Comparison of ENCODE assay signal across 8 mouse cellular contexts in the genomic region with DNA sequence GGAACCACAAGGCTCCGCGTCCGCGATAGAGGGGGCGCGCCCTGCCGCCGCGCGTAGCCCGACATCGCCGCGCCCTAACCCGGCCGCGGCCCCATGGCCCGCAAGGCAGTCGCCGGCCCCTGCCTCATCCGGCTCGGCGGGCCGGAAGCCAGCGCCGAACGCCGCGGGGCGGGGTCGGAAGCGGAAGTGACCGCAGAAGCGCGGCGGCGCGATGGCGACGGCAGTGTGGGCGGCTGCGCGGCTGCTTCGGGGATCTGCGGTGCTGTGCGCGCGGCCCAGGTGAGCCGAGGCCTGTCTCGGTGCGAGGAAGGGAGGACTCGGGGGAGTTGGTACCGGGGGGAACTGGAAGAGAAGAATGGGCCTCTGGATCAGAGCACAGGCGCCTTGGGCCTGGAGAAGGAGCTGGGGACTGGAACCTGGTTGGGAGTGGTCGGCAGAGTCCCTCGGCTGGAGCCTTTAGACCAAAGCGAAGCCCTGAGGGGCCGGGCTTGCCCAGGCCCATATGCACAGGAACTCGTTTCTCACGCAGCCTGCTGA. TPM values are rescaled to one million over a fixed set of nuclear protein-coding genes. Genes with fewer than 3 reads are reported as not detected.
DNase-seq lines count a peak whose midpoint lies in the region; ATAC-seq and TF ChIP-seq lines count a peak whose summit lies in the region.

A gene (minus strand): TSS at position 163 of the 537 bp plus-strand sequence.
A gene (plus strand): TSS at position 186 of the 537 bp plus-strand sequence.

- peaks cover 7% of the 10 kb centered on the region; the same call in 1 of the 2 replicates for H3K4me1 ChIP-seq in cortical plate, adult 2 months (ENCODE audit: control insufficient read depth, insufficient read depth, low read length)

- DNase-seq in adrenal gland, adult (ENCODE audit: inconsistent age in 2 of 2, low spot score in 1 of 2): peak; percentile 87 to 94
- peak; percentile 90 for DNase-seq in gastrocnemius, postnatal 10 days
- peak; percentile 93 for DNase-seq in induced T-regulatory cell, adult 2 months (ENCODE audit: low read depth)
- DNase-seq in left cerebral cortex, postnatal 14 days (ENCODE audit: low spot score in 2 of 2): peak; percentile 72 to 87
- peak; percentile 89 for DNase-seq in right cerebral cortex, postnatal 25 days
- DNase-seq in urinary bladder, postnatal 36 days (ENCODE audit: low spot score in 2 of 2): peak; percentile 78 to 80

- intact Hi-C loops in left cerebral cortex, postnatal 14 days (cut with DNase I): no loop called here

- peak within 1 kb of the TSS; percentile 96 for H3K4me3 ChIP-seq in cortical plate, adult 2 months (ENCODE audit: insufficient read depth, low read length)

- peak within 1 kb of the TSS; percentile 48 for H3K27ac ChIP-seq in cortical plate, adult 2 months (ENCODE audit: insufficient read depth, low read length)

- peak; percentile 76 for ATAC-seq in megakaryocyte-erythroid progenitor cell, adult 5-6 weeks (replicated peaks; ENCODE audit: low FRiP score, low TSS enrichment, poor library complexity, severe bottlenecking)

- TF ChIP-seq POLR2A in cortical plate, adult 2 months (IDR thresholded peaks at IDR 0.05; ENCODE audit: extremely low read depth, insufficient read depth, low read length): peak; percentile 65; the same call in 1 of the 2 replicates

- no peak for TF ChIP-seq CTCF in cortical plate, adult 2 months (IDR thresholded peaks at IDR 0.05; ENCODE audit: extremely low read depth, insufficient read depth, low read length)

RNA-seq across cellular contexts. Expression of the first gene that starts in this region (rescaled TPM):
- 284 and 325 TPM in 2 replicates for polyA plus RNA-seq in cortical plate, adult 2 months (2012; rRNA removed)
- 10 to 100 TPM; 25.7 to 35.3 TPM for total RNA-seq in gastrocnemius, postnatal 10 days (2021)
- total RNA-seq in left cerebral cortex, postnatal 14 days (2021): 100 to 1,000 TPM; 172 to 175 TPM
- 45.3 and 72.2 TPM in 2 replicates for total RNA-seq in megakaryocyte-erythroid progenitor cell, adult 5-6 weeks (2014; fragmentation: Nextera tagmentation)
- 38.6 and 56.8 TPM in 2 replicates for total RNA-seq in megakaryocyte-erythroid progenitor cell, adult 5-6 weeks (2017)

RNA-seq across cellular contexts. Expression of the second gene that starts in this region (rescaled TPM):
- 102 TPM in 2 replicates for polyA plus RNA-seq in cortical plate, adult 2 months (2012; rRNA removed)
- 100 to 1,000 TPM; 124 to 146 TPM for total RNA-seq in gastrocnemius, postnatal 10 days (2021)
- total RNA-seq in left cerebral cortex, postnatal 14 days (2021): 100 to 1,000 TPM; 116 to 117 TPM
- 75.8 and 78.0 TPM in 2 replicates for total RNA-seq in megakaryocyte-erythroid progenitor cell, adult 5-6 weeks (2014; fragmentation: Nextera tagmentation)
- 68.3 and 90.5 TPM in 2 replicates for total RNA-seq in megakaryocyte-erythroid progenitor cell, adult 5-6 weeks (2017)

Comparison
In these comparisons a context has a peak if more than half of its experiments do, and no peak if none do; other contexts are left out.
1. Peak in every context shown above with its lines: DNase-seq, ATAC-seq, H3K4me3 ChIP-seq and H3K27ac ChIP-seq.